Mouse (Mus musculus) neural tube, embryonic 12.5 days (tissue): ENCODE results near the gene Pfdn2. TPM values are rescaled to one million over a fixed set of nuclear protein-coding genes. Genes with fewer than 3 reads are reported as not detected.

Experiments used
- ATAC-seq: fragments of 200-750 bp; cut with Nextera tagmentation; 2 replicates; pipeline ENCODE4 v1.8.0; 2017; ENCODE audit warnings: low read depth, mild to moderate bottlenecking, moderate TSS enrichment, moderate library complexity; ENCODE audit not compliant: low FRiP score
- H3K27ac ChIP-seq: fragments of 300-500 bp; sonication (generic); 2 replicates; pipeline ENCODE4 v1.5.1; 2016
- H3K27me3 ChIP-seq: fragments of 300-500 bp; sonication (generic); replicated peaks from 2 replicates; pipeline ENCODE4 v1.6.1; 2016; ENCODE audit warnings: mild to moderate bottlenecking
- H3K36me3 ChIP-seq: fragments of 300-500 bp; sonication (generic); 2 replicates; pipeline ENCODE4 v1.6.1; 2016; ENCODE audit warnings: mild to moderate bottlenecking
- H3K4me1 ChIP-seq: fragments of 300-500 bp; sonication (generic); 2 replicates; pipeline ENCODE4 v1.6.1; 2016
- H3K4me2 ChIP-seq: fragments of 300-500 bp; sonication (generic); replicated peaks from 2 replicates; pipeline ENCODE4 v1.6.1; 2016; ENCODE audit warnings: mild to moderate bottlenecking
- H3K4me3 ChIP-seq: fragments of 300-500 bp; sonication (generic); 2 replicates; pipeline ENCODE4 v1.5.1; 2016
- H3K9ac ChIP-seq: fragments of 300-500 bp; sonication (generic); 2 replicates; pipeline ENCODE4 v1.6.1; 2016; ENCODE audit warnings: mild to moderate bottlenecking
- H3K9me3 ChIP-seq: fragments of 300-500 bp; sonication (generic); 2 replicates; pipeline ENCODE4 v1.6.1; 2016; ENCODE audit warnings: mild to moderate bottlenecking
- WGBS: fragments of 180-500 bp; shearing (Covaris S2); methylation state at CpG from one replicate; pipeline ENCODE4 v1.1.7; 2016; 5-methylcytosine and 5-hydroxymethylcytosine counted together
- polyA plus RNA-seq: library from polyadenylated mRNA; unstranded; fragments of >200 nt; fragmentation: Nextera tagmentation; extraction: Ambion mirVana; gene quantifications from 2 replicates; pipeline ENCODE4 v1.2.1, GENCODE M21; 2016

Pfdn2 gene
- polyA plus RNA-seq, 1 experiment from 2014 or later, result 157 TPM

DNA sequence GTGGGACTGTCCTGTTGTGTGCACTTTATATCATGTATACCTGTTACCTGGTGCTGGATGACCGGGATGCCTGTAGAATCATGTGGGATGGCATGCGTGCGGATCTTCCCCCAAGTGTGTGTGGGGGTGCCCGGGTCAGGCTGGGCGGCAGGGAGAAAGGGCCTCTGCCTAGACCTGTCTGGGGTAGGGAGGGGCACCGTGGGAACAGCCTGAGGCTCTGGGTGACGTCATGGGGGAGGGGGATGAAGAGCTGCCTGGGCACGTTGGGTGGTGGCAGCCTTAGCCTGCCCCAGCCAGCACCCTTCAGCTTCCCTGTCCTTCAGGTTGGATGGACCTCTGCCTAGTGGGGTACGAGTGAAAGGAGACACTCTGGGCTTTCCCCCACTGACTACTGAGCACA is 38.9 kb downstream of the Pfdn2 start:
- Histone ChIP-seq H3K9me3 (no peaks in the 10 kb centered on the region), H3K36me3 (no peaks in the 10 kb centered on the region), H3K4me1 (peaks cover 7% of the 10 kb centered on the region; the same call in 1 of the 2 replicates), H3K4me2 (no peak overlapping the region), H3K4me3 (no peak overlapping the region), H3K9ac (no peak overlapping the region), H3K27me3 (peaks cover 9% of the 10 kb centered on the region; the same call in 1 of the 2 replicates), H3K27ac (no peak overlapping the region)
- WGBS, result 68% methylated on average over 9 of the region's 9 CpGs
- no peak for ATAC-seq

DNA sequence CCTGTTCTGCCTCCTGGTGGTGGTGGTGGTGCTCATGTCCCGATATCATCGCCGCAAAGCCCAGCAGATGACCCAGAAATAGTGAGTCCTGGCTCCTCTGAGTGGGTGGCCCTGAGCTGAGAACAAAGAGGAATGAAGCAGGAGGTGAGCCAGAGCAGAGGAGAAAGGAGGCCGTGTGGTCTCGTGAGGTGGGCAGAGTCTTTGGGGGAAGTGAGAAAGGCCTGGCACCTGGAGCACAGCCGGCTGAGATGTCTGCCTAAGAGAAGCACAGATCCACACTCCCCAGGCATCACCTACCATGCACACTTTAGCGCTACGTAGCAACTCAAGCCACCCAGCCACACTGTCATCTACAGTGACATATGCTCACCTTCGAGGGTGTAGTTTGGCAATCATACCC is 39.7 kb downstream of the Pfdn2 start:
- peaks cover 4% of the 10 kb centered on the region; the same call in 1 of the 2 replicates for H3K27me3 ChIP-seq
- H3K9ac ChIP-seq, result no peak overlapping the region
- H3K9me3 ChIP-seq, result no peaks in the 10 kb centered on the region
- H3K4me2 ChIP-seq, result no peak overlapping the region
- H3K4me3 ChIP-seq, result no peak overlapping the region
- ATAC-seq, result no peak
- H3K27ac ChIP-seq, result no peak overlapping the region
- WGBS, result 68% methylated on average over 9 of the region's 9 CpGs
- no peaks in the 10 kb centered on the region for H3K36me3 ChIP-seq
- peaks cover 2% of the 10 kb centered on the region; the same call in 1 of the 2 replicates for H3K4me1 ChIP-seq

DNA sequence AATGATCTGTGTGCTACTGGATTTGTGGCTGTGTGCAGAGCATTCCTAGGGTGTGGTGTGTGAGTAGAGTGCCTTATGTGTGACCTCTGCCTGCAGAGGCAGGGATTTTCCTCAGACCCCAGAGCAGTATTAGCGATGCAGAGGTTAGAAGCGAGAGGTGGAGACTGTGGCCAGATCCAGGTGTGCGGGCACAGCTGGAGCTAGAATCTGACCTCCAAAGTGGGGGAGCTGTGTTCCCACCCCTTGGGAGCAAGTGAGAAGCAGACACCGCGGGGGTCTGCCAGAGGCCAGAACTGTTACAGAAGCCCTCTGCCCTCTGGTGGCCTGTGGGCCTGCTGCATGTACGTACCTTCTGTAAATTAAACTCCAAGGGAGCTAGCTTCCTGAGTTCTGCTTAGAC is 41.6 kb downstream of the Pfdn2 start:
- H3K9ac ChIP-seq, result no peak overlapping the region
- no peaks in the 10 kb centered on the region for H3K4me1 ChIP-seq
- H3K27me3 ChIP-seq, result no peaks in the 10 kb centered on the region
- H3K9me3 ChIP-seq, result no peaks in the 10 kb centered on the region
- no peak overlapping the region for H3K4me3 ChIP-seq
- 23% methylated on average over 6 of the region's 6 CpGs for WGBS
- peak; percentile 35; the same call in 1 of the 2 replicates for ATAC-seq
- no peak overlapping the region for H3K27ac ChIP-seq
- no peak overlapping the region for H3K4me2 ChIP-seq
- no peaks in the 10 kb centered on the region for H3K36me3 ChIP-seq

GRCm38 (mm10) chr1:171388376-171389102 is 43.1 kb downstream of the Pfdn2 start, which contains the start of gene Arhgap30:
TSS of gene Arhgap30 (plus strand) at chr1:171388954.
- no peaks in the 10 kb centered on the region for H3K4me1 ChIP-seq
- H3K27me3 ChIP-seq, result no peaks in the 10 kb centered on the region
- H3K36me3 ChIP-seq, result no peaks in the 10 kb centered on the region
- H3K4me2 ChIP-seq, result no peak within 1 kb of the TSS
- no peak within 1 kb of the TSS for H3K4me3 ChIP-seq
- WGBS, result 84% methylated on average over 15 of the region's 15 CpGs
- no peak for ATAC-seq
- no peaks in the 10 kb centered on the region for H3K9me3 ChIP-seq
- H3K9ac ChIP-seq, result no peak within 1 kb of the TSS
- no peak within 1 kb of the TSS for H3K27ac ChIP-seq

GRCm38 (mm10) chr1:171390101-171390500 is 44.6 kb downstream of the Pfdn2 start:
- no peaks in the 10 kb centered on the region for H3K27me3 ChIP-seq
- no peak overlapping the region for H3K4me3 ChIP-seq
- H3K4me1 ChIP-seq, result no peaks in the 10 kb centered on the region
- H3K4me2 ChIP-seq, result no peak overlapping the region
- no peaks in the 10 kb centered on the region for H3K36me3 ChIP-seq
- ATAC-seq, result no peak
- 79% methylated on average over 4 of the region's 4 CpGs for WGBS
- H3K9me3 ChIP-seq, result no peaks in the 10 kb centered on the region
- no peak overlapping the region for H3K9ac ChIP-seq
- no peak overlapping the region for H3K27ac ChIP-seq

- Histone ChIP-seq H3K27ac (no peak overlapping the region), H3K4me1 (no peaks in the 10 kb centered on the region), H3K36me3 (no peaks in the 10 kb centered on the region), H3K9me3 (no peaks in the 10 kb centered on the region), H3K9ac (no peak overlapping the region), H3K4me3 (no peak overlapping the region), H3K4me2 (no peak overlapping the region), H3K27me3 (no peaks in the 10 kb centered on the region)
- WGBS, result 81% methylated on average over 4 of the region's 4 CpGs
- no peak for ATAC-seq
These were observed 56.4 kb downstream of the Pfdn2 start for GRCm38 (mm10) chr1:171401821-171402220.

- peaks cover 6% of the 10 kb centered on the region for H3K27me3 ChIP-seq
- ATAC-seq, result no peak
- H3K9me3 ChIP-seq, result no peaks in the 10 kb centered on the region
- H3K27ac ChIP-seq, result no peak overlapping the region
- WGBS, result 86% methylated on average over 9 of the region's 9 CpGs
- H3K36me3 ChIP-seq, result no peaks in the 10 kb centered on the region
- no peak overlapping the region for H3K4me2 ChIP-seq
- no peaks in the 10 kb centered on the region for H3K4me1 ChIP-seq
- no peak overlapping the region for H3K4me3 ChIP-seq
- H3K9ac ChIP-seq, result no peak overlapping the region
These were observed 57.5 kb downstream of the Pfdn2 start for GRCm38 (mm10) chr1:171402991-171403390.

- no peak overlapping the region for H3K4me3 ChIP-seq
- ATAC-seq, result no peak
- H3K9me3 ChIP-seq, result no peaks in the 10 kb centered on the region
- no peak overlapping the region for H3K4me2 ChIP-seq
- H3K9ac ChIP-seq, result no peak overlapping the region
- no peaks in the 10 kb centered on the region for H3K4me1 ChIP-seq
- WGBS, result 81% methylated on average over 5 of the region's 5 CpGs
- H3K36me3 ChIP-seq, result no peaks in the 10 kb centered on the region
- no peak overlapping the region for H3K27ac ChIP-seq
- H3K27me3 ChIP-seq, result peaks cover 14% of the 10 kb centered on the region
These were observed 61.8 kb downstream of the Pfdn2 start for GRCm38 (mm10) chr1:171407263-171407662.

Other genes with a start within 250 kb of the Pfdn2 start
- 1.7 and 2.3 TPM in 2 replicates for gene Cfap126, start 231.8 kb upstream of the Pfdn2 start, polyA plus RNA-seq
- 228 and 233 TPM in 2 replicates for gene Sdhc, start 195.1 kb upstream of the Pfdn2 start, polyA plus RNA-seq
- 6.5 and 7.8 TPM in 2 replicates for gene Mpz, start 195.0 kb upstream of the Pfdn2 start, polyA plus RNA-seq
- gene Pcp4l1, start 149.4 kb upstream of the Pfdn2 start, polyA plus RNA-seq, result 5.9 and 6.2 TPM in 2 replicates
- 0.20 and 0.24 TPM in 2 replicates for gene Nr1i3, start 131.7 kb upstream of the Pfdn2 start, polyA plus RNA-seq
- 30.1 and 30.8 TPM in 2 replicates for gene Tomm40l, start 123.2 kb upstream of the Pfdn2 start, polyA plus RNA-seq
- 5.4 and 7.6 TPM in 2 replicates for gene Apoa2, start 120.6 kb upstream of the Pfdn2 start, polyA plus RNA-seq
- gene Fcer1g, start 111.3 kb upstream of the Pfdn2 start, polyA plus RNA-seq, result 21.9 and 24.3 TPM in 2 replicates
- gene Adamts4, start 95.2 kb upstream of the Pfdn2 start, polyA plus RNA-seq, result 6.2 and 6.3 TPM in 2 replicates
- 233 and 247 TPM in 2 replicates for gene Ndufs2, start 94.3 kb upstream of the Pfdn2 start, polyA plus RNA-seq
- gene B4galt3, start 75.3 kb upstream of the Pfdn2 start, polyA plus RNA-seq, result 88.3 and 95.6 TPM in 2 replicates
- gene Ppox, start 64.5 kb upstream of the Pfdn2 start, polyA plus RNA-seq, result 52.0 and 54.3 TPM in 2 replicates
- 103 and 111 TPM in 2 replicates for gene Usp21, start 57.7 kb upstream of the Pfdn2 start, polyA plus RNA-seq
- 105 and 120 TPM in 2 replicates for gene Ufc1, start 50.6 kb upstream of the Pfdn2 start, polyA plus RNA-seq
- 50.9 and 57.3 TPM in 2 replicates for gene Dedd, start 16.5 kb upstream of the Pfdn2 start, polyA plus RNA-seq
- 45.6 and 46.1 TPM in 2 replicates for gene Nit1, start within 50 bp of the Pfdn2 start, polyA plus RNA-seq
- 2.1 and 2.6 TPM in 2 replicates for gene Klhdc9, start 15.1 kb downstream of the Pfdn2 start, polyA plus RNA-seq
- 1.2 and 1.8 TPM in 2 replicates for gene Nectin4, start 24.4 kb downstream of the Pfdn2 start, polyA plus RNA-seq
- 1.0 and 1.1 TPM in 2 replicates for gene Arhgap30, start 43.3 kb downstream of the Pfdn2 start, polyA plus RNA-seq
- gene Usf1, start 65.6 kb downstream of the Pfdn2 start, polyA plus RNA-seq, result 176 and 178 TPM in 2 replicates
- 9.2 and 10.3 TPM in 2 replicates for gene Tstd1, start 73.2 kb downstream of the Pfdn2 start, polyA plus RNA-seq
- gene F11r, start 91.9 kb downstream of the Pfdn2 start, polyA plus RNA-seq, result 15.0 and 16.9 TPM in 2 replicates
- gene Alyref2, start 157.8 kb downstream of the Pfdn2 start, polyA plus RNA-seq, result 22.4 and 23.0 TPM in 2 replicates
- not detected in 2 replicates for gene Itln1, start 189.6 kb downstream of the Pfdn2 start, polyA plus RNA-seq
- not detected in 2 replicates for gene Cd244a, start 213.5 kb downstream of the Pfdn2 start, polyA plus RNA-seq